In genomic region chr13:114023541-114023940, GRCm38 (mm10) we compare ENCODE assay signal across 12 mouse cellular contexts.
"Had no signal": no experiment of that assay in that cellular context is flagged by ENCODE, and none has a peak within 500 bp of the region (broad histone marks: within the 10 kb centered on the region; RNA-seq: fewer than 3 reads in every experiment).

No protein-coding gene starts in this region.

- H3K27ac ChIP-seq: left cerebral cortex, adult 2 months; limb, embryonic 15.5 days; liver, embryonic 12.5 days; macrophage; midbrain, embryonic 15.5 days; neural tube, embryonic 12.5 days had no signal

- DNase-seq: kidney, adult 8-10 months; kidney, postnatal 25 days; lung, postnatal 10 days; spleen, adult 18-20 months; thymus, adult 18-20 months; thymus, postnatal 14 days had no signal

- H3K4me3 ChIP-seq: left cerebral cortex, adult 2 months; limb, embryonic 15.5 days; liver, embryonic 12.5 days; midbrain, embryonic 15.5 days; neural tube, embryonic 12.5 days had no signal
